Mouse (Mus musculus) MEL (cell line): ENCODE data around the gene Foxb1. TPM values are rescaled to one million over a fixed set of nuclear protein-coding genes. Genes with fewer than 3 reads are reported as not detected.

Source experiments
- DNase-seq: peaks from one replicate; pipeline ENCODE4 v3.0.0; 2011; ENCODE audit warnings: low read depth, low spot score
- H3K27ac ChIP-seq: 2 replicates; pipeline ENCODE4 v1.5.1; 2012; ENCODE audit warnings: low read depth, mild to moderate bottlenecking, control low read depth, low read length, moderate library complexity; ENCODE audit not compliant: control insufficient read depth
- H3K27me3 ChIP-seq, 2 experiments: fragments of 150-350 bp in 1 of 2; sonication (generic) in 1 of 2; 2 replicates each; pipeline ENCODE4 v1.6.1; 2012; ENCODE audit warnings: low read length in 2 of 2, mild to moderate bottlenecking in 2 of 2, improper control_type of control experiment in 1 of 2, moderate library complexity in 1 of 2; ENCODE audit not compliant: insufficient read depth in 2 of 2, control insufficient read depth in 1 of 2
- H3K36me3 ChIP-seq, 2 experiments: 2 replicates each; pipeline ENCODE4 v1.6.1; 2012 to 2014; ENCODE audit warnings: low read length in 2 of 2, improper control_type of control experiment in 1 of 2, inconsistent platforms in 1 of 2, mild to moderate bottlenecking in 1 of 2; ENCODE audit not compliant: insufficient read depth in 2 of 2, control insufficient read depth in 1 of 2
- H3K4me1 ChIP-seq, 2 experiments: fragments of 150-350 bp in 1 of 2; sonication (generic) in 1 of 2; 2 replicates each; pipeline ENCODE4 v1.6.1; 2012; ENCODE audit warnings: low read length in 2 of 2, improper control_type of control experiment in 1 of 2, mild to moderate bottlenecking in 1 of 2; ENCODE audit not compliant: insufficient read depth in 2 of 2, control insufficient read depth in 1 of 2
- H3K4me3 ChIP-seq, 2 experiments: fragments of 150-350 bp in 1 of 2; sonication (generic) in 1 of 2; 2 replicates each; pipeline ENCODE4 v1.5.1; 2012; ENCODE audit warnings: low read depth in 2 of 2, low read length in 2 of 2, mild to moderate bottlenecking in 2 of 2, moderate library complexity in 2 of 2, control low read depth in 1 of 2, improper control_type of control experiment in 1 of 2; ENCODE audit not compliant: control insufficient read depth in 1 of 2, insufficient read depth in 1 of 2
- H3K79me2 ChIP-seq: 2 replicates; pipeline ENCODE4 v1.6.1; 2012; ENCODE audit warnings: mild to moderate bottlenecking, low read length, moderate library complexity; ENCODE audit not compliant: control insufficient read depth, poor library complexity, insufficient read depth
- H3K9ac ChIP-seq: 2 replicates; pipeline ENCODE4 v1.6.1; 2012; ENCODE audit warnings: low read depth, mild to moderate bottlenecking, control low read depth, low read length, moderate library complexity; ENCODE audit not compliant: control insufficient read depth, poor library complexity, severe bottlenecking
- H3K9me3 ChIP-seq: fragments of 150-350 bp; sonication (generic); replicated peaks from 2 replicates; pipeline ENCODE4 v1.6.1; 2012; ENCODE audit warnings: mild to moderate bottlenecking, low read length, improper control_type of control experiment, moderate library complexity; ENCODE audit not compliant: insufficient read depth
- BHLHE40 ChIP-seq: IDR thresholded peaks from 2 replicates; pipeline ENCODE4 v1.6.1; 2012; ENCODE audit warnings: low read depth, mild to moderate bottlenecking, inconsistent platforms, low read length, improper control_type of control experiment, borderline replicate concordance
- CHD1 ChIP-seq: IDR thresholded peaks from 2 replicates; pipeline ENCODE4 v1.6.1; 2012; ENCODE audit warnings: low read depth, mild to moderate bottlenecking, inconsistent platforms, low read length, improper control_type of control experiment
- E2F4 ChIP-seq: IDR thresholded peaks from 2 replicates; pipeline ENCODE4 v1.6.1; 2011; ENCODE audit warnings: low read depth, low read length, improper control_type of control experiment, borderline replicate concordance
- EP300 ChIP-seq, 2 experiments: IDR thresholded peaks; 2 replicates each; pipeline ENCODE4 v1.6.1; 2011; ENCODE audit warnings: improper control_type of control experiment in 2 of 2, low read length in 2 of 2, low read depth in 1 of 2, mild to moderate bottlenecking in 1 of 2
- ETS1 ChIP-seq: IDR thresholded peaks from 2 replicates; pipeline ENCODE4 v1.6.1; 2012; ENCODE audit warnings: low read depth, mild to moderate bottlenecking, inconsistent platforms, low read length, improper control_type of control experiment, moderate library complexity
- HCFC1 ChIP-seq: IDR thresholded peaks from 2 replicates; pipeline ENCODE4 v1.6.1; 2012; ENCODE audit warnings: low read depth, mild to moderate bottlenecking, inconsistent platforms, low read length, improper control_type of control experiment, moderate library complexity
- MAFK ChIP-seq: IDR thresholded peaks from 2 replicates; pipeline ENCODE4 v1.6.1; 2011; ENCODE audit warnings: low read depth, mild to moderate bottlenecking, low read length, improper control_type of control experiment, borderline replicate concordance
- MAX ChIP-seq: IDR thresholded peaks from 2 replicates; pipeline ENCODE4 v1.6.1; 2011; ENCODE audit warnings: low read length, improper control_type of control experiment
- MAZ ChIP-seq: IDR thresholded peaks from 2 replicates; pipeline ENCODE4 v1.6.1; 2012; ENCODE audit warnings: low read depth, mild to moderate bottlenecking, inconsistent platforms, low read length, improper control_type of control experiment
- MYB ChIP-seq: IDR thresholded peaks from 2 replicates; pipeline ENCODE4 v1.6.1; 2011; ENCODE audit warnings: mild to moderate bottlenecking, low read depth, low read length, improper control_type of control experiment
- MYC ChIP-seq: IDR thresholded peaks from 2 replicates; pipeline ENCODE4 v1.6.1; 2011; ENCODE audit warnings: low read depth, mild to moderate bottlenecking, low read length, improper control_type of control experiment, moderate library complexity
- POLR2A ChIP-seq, 2 experiments: IDR thresholded peaks; 2 replicates each; pipeline ENCODE4 v1.6.1; 2011 to 2012; ENCODE audit warnings: low read length in 2 of 2, mild to moderate bottlenecking in 2 of 2, control low read depth in 1 of 2, improper control_type of control experiment in 1 of 2, low read depth in 1 of 2, moderate library complexity in 1 of 2; ENCODE audit not compliant: control insufficient read depth in 1 of 2, insufficient read depth in 1 of 2, poor library complexity in 1 of 2
- RCOR1 ChIP-seq: IDR thresholded peaks from 2 replicates; pipeline ENCODE4 v1.6.1; 2012; ENCODE audit warnings: low read depth, mild to moderate bottlenecking, inconsistent platforms, low read length, improper control_type of control experiment
- SIN3A ChIP-seq: IDR thresholded peaks from 2 replicates; pipeline ENCODE4 v1.6.1; 2012; ENCODE audit warnings: low read length, improper control_type of control experiment, inconsistent platforms
- TAL1 ChIP-seq: IDR thresholded peaks from 2 replicates; pipeline ENCODE4 v1.6.1; 2012; ENCODE audit warnings: mild to moderate bottlenecking, inconsistent platforms, low read length, moderate library complexity, mixed read lengths
- USF1 ChIP-seq: IDR thresholded peaks from 2 replicates; pipeline ENCODE4 v1.6.1; 2014; ENCODE audit warnings: low read depth, mild to moderate bottlenecking, inconsistent platforms, low read length, improper control_type of control experiment, moderate library complexity
- USF2 ChIP-seq, 2 experiments: IDR thresholded peaks; 2 replicates each; pipeline ENCODE4 v1.6.1; 2011 to 2012; ENCODE audit warnings: improper control_type of control experiment in 2 of 2, low read length in 2 of 2, borderline replicate concordance in 1 of 2, inconsistent platforms in 1 of 2, low read depth in 1 of 2, mild to moderate bottlenecking in 1 of 2; ENCODE audit not compliant: insufficient read depth in 1 of 2
- polyA plus RNA-seq, 2 experiments: library from polyadenylated mRNA; stranded (reverse) in 1 of 2; unstranded in 1 of 2; fragments of >175 nt in 1 of 2; fragments of >200 nt in 1 of 2; gene quantifications; 2 replicates each; pipeline versions ENCODE4 v1.2.1 to v1.2.4; 2012; ENCODE audit warnings: low replicate concordance in 2 of 2, low read depth in 1 of 2; ENCODE audit not compliant: insufficient read length in 2 of 2, insufficient read depth in 1 of 2, missing spikeins in 1 of 2
- total RNA-seq: library from RNA; depleted of rRNA; stranded (reverse); fragments of 300-350 nt; gene quantifications from 2 replicates; pipeline ENCODE4 v1.2.3, GENCODE M21; 2012

The Foxb1 gene
- total and polyA plus RNA-seq, 3 experiments: not detected

GRCm38 (mm10) chr9:69761569-69761968 lies 829 bp upstream of the Foxb1 start:
- no peaks in the 10 kb centered on the region for H3K79me2 ChIP-seq
- no peak for DNase-seq
- H3K9ac ChIP-seq: no peak overlapping the region
- H3K36me3 ChIP-seq: no peaks in the 10 kb centered on the region
- no peaks in the 10 kb centered on the region for H3K4me1 ChIP-seq
- H3K27me3 ChIP-seq: no peaks in the 10 kb centered on the region
- H3K9me3 ChIP-seq: no peaks in the 10 kb centered on the region
- H3K4me3 ChIP-seq: no peak overlapping the region
- no peak overlapping the region for H3K27ac ChIP-seq
- TF ChIP-seq POLR2A (IDR thresholded peaks at IDR 0.05; ENCODE audit: control insufficient read depth in 1 of 2, insufficient read depth in 1 of 2, low read depth in 1 of 2, low read length in 2 of 2, poor library complexity in 1 of 2): no peak
- no peak for TF ChIP-seq EP300 (IDR thresholded peaks at IDR 0.05; ENCODE audit: low read depth in 1 of 2, low read length in 2 of 2)
- TF ChIP-seq HCFC1: no peak
- no peak for TF ChIP-seq SIN3A
- TF ChIP-seq RCOR1: no peak
- TF ChIP-seq USF2 (IDR thresholded peaks at IDR 0.05; ENCODE audit: borderline replicate concordance in 1 of 2, insufficient read depth in 1 of 2, low read depth in 1 of 2, low read length in 2 of 2): no peak
- no peak for TF ChIP-seq BHLHE40
- no peak for TF ChIP-seq MAFK
- TF ChIP-seq E2F4: no peak
- no peak for TF ChIP-seq MYC
- no peak for TF ChIP-seq USF1
- TF ChIP-seq TAL1: no peak
- TF ChIP-seq MAX: no peak
- TF ChIP-seq ETS1: no peak
- TF ChIP-seq MYB: no peak
- TF ChIP-seq MAZ: no peak

GRCm38 (mm10) chr9:69759721-69760221 lies 969 bp downstream of the Foxb1 start:
- H3K79me2 ChIP-seq: no peaks in the 10 kb centered on the region
- no peak overlapping the region for H3K27ac ChIP-seq
- no peak for TF ChIP-seq CHD1
- no peak for TF ChIP-seq HCFC1
- H3K4me1 ChIP-seq: no peaks in the 10 kb centered on the region
- no peak overlapping the region for H3K4me3 ChIP-seq
- no peaks in the 10 kb centered on the region for H3K27me3 ChIP-seq
- H3K36me3 ChIP-seq: no peaks in the 10 kb centered on the region
- H3K9ac ChIP-seq: no peak overlapping the region
- H3K9me3 ChIP-seq: no peaks in the 10 kb centered on the region
- no peak for DNase-seq
